Mouse (Mus musculus): ENCODE measurements at regions not wholly inside any gene's neighbourhood (a gene's known extent, or its start where the extent isn't known, plus 50 kb on each side); places are given as distances from the start of the nearest gene placed in this dataset.
"Not testable (repeated sequence)": the region's sequence is repeated elsewhere in the genome, so short reads cannot be mapped to it uniquely, and the experiment has no call there.

DNA sequence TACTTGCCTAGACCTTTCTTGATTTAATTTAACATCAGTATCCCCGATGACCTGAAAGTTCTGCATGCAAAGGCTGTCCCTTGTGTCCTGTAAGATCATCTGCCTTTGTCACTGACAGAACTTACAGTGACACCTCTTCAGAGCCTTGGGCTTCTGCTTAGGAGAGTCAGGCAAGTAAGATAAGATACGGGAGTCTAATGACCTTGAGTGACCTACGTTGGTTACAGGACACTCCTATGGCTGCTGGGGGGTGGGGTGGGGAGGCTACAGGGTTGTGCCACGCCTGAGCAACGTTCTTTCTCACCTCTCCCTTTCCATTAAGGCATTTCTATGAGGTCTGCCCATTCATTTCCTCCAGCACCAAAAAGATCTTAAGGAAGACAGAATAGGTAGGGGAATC, 69.1 kb upstream of the Gadl1 start:
- no peak for DNase-seq

- no peak for DNase-seq
These were observed 68.5 kb upstream of the Gadl1 start for GRCm38 (mm10) chr9:115840791-115841190.

DNA sequence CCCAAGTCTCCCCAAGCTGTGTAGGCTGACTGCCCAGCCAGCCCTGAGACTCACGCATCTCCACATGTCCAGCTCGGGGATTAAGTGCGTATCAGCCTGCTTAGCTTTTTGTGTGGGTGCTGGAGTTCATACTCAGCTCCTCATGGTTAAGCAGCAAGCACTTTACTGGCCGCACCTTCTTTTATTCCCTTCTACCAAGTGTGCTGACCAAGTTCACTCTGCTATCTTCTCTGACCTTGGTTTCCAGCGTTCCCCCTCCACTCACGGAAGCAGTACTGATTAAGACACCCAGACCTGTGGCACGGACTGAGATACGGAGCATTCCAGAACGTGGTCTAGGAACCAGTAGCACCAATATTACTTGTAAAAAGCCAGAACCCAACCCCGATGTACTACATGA, 67.6 kb upstream of the Gadl1 start:
- no peak for DNase-seq

DNA sequence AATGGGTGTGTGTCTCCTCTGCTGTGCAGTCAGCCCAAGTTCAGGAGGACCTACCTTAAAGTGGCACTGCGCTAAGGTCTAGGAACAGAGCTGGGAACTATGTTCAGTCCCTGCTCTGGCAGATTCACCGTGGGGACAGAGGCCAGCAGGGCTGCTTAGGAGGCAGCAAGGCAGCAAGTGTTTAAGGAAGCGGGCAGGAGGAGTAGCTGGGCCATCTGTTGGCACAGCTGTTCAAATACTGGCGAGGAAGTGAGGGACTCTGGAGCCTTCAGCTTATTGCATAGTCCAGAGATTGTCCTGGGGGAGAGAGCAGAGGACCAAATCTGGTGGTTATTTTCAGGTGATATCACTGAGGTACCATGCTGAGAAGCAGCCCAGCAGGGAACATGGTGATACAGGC, 64.9 kb upstream of the Gadl1 start:
- no peak for DNase-seq

- no peak for DNase-seq
These were observed 64.2 kb upstream of the Gadl1 start for GRCm38 (mm10) chr9:115845091-115845490.

DNA sequence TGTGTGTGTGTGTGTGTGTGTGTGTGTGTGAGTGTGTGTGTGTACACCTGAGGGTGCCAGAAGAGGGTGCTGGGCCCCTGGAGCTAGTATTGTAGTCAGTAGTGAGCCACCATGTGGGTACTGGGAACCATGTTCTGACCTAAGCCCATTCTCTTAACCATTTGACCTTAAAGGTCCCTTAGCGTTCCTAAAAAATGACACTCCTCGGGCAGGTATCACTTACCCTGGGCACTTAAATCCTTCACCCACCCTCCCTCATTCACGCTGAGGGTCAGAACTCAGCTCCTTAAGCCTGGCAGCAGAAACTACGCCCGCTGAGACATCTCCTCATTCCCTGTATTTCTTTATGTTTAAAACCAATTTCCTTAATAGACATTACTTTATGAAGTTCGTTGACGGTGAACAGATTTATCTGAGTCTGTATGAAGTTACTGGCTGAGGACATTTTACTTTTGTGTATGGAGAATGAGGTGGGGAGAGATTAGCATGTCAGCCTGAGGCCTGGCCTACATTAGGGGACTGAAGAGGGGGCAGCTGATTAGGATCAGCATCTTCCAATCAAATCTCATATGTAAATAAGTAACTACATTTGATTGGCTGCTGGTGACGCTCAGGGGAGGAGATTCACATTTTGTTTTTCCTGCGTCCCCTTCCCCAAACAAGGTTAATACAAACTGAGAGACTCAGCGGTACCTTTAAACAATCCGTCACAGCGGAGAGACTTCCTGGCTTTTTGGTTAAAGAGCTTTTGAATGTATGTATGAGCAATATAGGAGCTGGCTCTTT, 61.8 kb upstream of the Gadl1 start:
- no peak for DNase-seq

DNA sequence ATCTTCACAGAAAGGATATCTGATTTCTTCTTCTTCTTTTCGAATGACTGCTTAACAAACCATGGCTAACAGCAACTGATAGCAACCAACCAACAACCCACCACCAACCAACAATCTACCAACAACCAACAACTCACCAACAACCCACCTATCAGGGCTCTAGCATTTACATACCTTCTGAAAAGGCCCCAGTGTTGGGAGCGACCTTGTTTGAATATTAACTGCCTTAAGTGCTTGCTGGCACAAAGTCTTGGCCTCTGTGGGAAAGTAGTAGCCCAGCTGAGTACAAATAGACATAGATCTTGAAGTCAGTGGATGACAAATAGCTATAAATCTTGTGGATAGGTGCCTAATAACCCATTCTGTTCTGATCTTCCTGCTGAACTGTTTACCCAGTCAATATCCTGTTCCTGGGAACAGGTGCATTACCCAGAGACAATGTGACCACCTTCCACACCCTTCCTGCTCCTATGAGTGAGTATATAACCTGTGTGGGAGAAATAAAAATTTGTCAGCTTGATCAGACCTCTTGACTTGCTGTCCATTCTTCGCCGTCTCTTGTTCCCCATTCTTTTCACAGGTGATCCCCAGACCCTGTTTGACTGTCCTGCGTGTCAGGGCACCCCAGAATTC, 55.9 kb upstream of the Gadl1 start:
- not testable (repeated sequence) for DNase-seq

- no peak for DNase-seq
These were observed 52.0 kb upstream of the Gadl1 start for GRCm38 (mm10) chr9:115857301-115857700.

DNA sequence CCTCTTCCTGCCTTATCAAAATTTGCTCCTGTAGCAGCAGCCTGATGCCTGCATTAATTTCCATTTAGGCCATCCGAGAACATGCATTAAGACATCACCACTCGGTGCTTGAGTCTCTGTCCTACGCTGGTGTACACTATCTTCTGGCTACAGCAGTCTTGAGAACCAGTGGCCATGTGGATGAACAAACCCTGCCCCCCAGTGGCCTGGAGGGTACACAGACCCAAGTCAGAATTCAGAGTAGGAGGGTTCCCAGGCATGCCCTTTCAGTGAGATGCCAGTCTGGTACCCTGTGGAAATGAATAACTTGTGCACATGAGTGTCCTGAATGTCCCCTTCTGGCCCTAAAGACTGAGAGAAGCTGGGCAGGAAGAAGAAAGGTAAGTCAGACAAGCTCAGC, 50.4 kb upstream of the Gadl1 start:
- peak; percentile 15 for DNase-seq
